Mouse (Mus musculus) ES-Bruce4 (cell line): ENCODE data around the gene 1700088E04Rik.

Source experiments
- CTCF ChIP-seq: IDR thresholded peaks from one replicate; pipeline ENCODE4 v1.8.1; 2011; ENCODE audit warnings: low read depth, low read length
- EP300 ChIP-seq: IDR thresholded peaks from 2 replicates; pipeline ENCODE4 v1.6.1; 2011; ENCODE audit warnings: low read depth, low read length; ENCODE audit not compliant: insufficient read depth
- POLR2A ChIP-seq: IDR thresholded peaks from one replicate; pipeline ENCODE4 v1.8.1; 2011; ENCODE audit warnings: low read length; ENCODE audit not compliant: insufficient read depth

DNA sequence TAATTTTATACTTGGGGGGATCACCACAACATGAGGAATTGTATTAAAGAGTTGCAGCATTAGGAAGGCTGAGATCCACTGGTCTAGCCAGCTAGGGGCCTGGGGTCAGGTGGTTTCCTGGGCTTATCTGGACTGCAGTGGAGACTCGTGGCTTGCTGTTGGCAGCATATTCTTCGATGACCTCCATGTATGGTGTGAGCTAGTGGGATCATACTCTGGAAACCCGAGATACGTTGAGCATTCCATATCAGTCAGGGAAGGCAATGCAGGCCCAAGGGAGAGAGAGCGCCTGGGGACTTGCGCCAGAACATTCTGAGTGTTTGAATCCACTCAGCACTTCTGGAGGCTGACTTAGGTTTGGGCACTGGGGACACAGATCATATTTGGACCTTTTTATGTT, 17.3 kb downstream of the 1700088E04Rik start:
- TF ChIP-seq CTCF (no peak), EP300 (no peak), POLR2A (no peak)
